Mouse (Mus musculus): Measurements from ENCODE around the gene Wdr83os. TPM values are rescaled to one million over a fixed set of nuclear protein-coding genes. Genes with fewer than 3 reads are reported as not detected.
A peak's percentile ranks its signal among the peaks of the same experiment; 100 is the strongest.

Wdr83os gene
- total and polyA plus RNA-seq, 3 experiments, result 26.2 to 143 TPM; not detected in 1

DNA sequence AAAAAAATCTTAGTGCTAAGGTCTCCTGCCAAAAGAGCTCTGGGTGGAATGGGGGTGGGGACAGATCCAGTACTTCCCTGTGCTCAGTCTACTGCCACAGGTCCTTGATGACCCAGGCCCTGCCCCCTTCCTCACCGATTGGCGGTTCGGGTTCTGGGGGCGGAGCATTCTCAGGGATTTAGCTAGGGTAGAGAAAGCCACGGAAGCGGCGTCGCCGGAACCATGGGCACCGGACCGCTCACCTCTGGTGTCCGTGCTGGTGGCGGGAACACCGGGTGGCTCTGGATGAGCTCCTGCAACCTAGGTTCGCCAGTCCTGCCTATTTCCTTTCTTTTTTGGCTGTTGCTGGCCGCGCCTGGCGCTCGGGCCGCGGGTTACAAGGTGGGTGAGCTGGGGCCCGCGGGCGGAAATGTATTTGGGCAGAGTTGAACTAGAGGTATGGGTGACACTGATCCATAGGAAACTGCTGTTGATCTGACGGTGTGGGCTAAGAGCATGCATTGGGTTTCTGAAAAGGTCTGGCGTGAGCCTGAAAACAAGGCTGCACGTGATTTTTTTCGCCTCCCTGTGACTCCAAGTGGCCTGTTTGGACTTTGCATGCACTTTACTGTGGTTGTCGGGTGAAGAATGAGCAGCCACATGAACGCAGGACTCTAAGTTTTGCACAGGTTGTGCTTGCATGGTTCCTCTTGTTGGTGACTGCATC is 2.7 kb downstream of the Wdr83os start, which contains the start of gene Man2b1 (continued):
- TF ChIP-seq HCFC1 (IDR thresholded peaks at IDR 0.05; ENCODE audit: low read depth, low read length) (peak; percentile 40; the same call in 1 of the 2 replicates), NRF1 (IDR thresholded peaks at IDR 0.05; ENCODE audit: insufficient read depth, low read depth, low read length, poor library complexity, severe bottlenecking) (no peak), MXI1 (IDR thresholded peaks at IDR 0.05; ENCODE audit: low read depth, low read length) (peak; percentile 64; the same call in 1 of the 2 replicates), TBP (IDR thresholded peaks at IDR 0.05; ENCODE audit: low read depth, low read length) (peak; percentile 68; the same call in 1 of the 2 replicates), MAFK (IDR thresholded peaks at IDR 0.05; ENCODE audit: borderline replicate concordance, low read depth, low read length) (no peak), POLR2A (IDR thresholded peaks at IDR 0.05; ENCODE audit: control insufficient read depth in 1 of 2, insufficient read depth in 1 of 2, low read depth in 1 of 2, low read length in 2 of 2, poor library complexity in 1 of 2) (peak; percentile 66 to 80; a peak in 3 of 4 replicates), TAL1 (IDR thresholded peaks at IDR 0.05; ENCODE audit: low read length) (no peak), MAZ (IDR thresholded peaks at IDR 0.05; ENCODE audit: low read depth, low read length) (0 out of 2 replicates have a peak, but pooled peaks have one; percentile 52), NELFE (IDR thresholded peaks at IDR 0.05; ENCODE audit: low read depth, low read length) (peak; percentile 59), POLR2AphosphoS5 (IDR thresholded peaks at IDR 0.05; ENCODE audit: borderline replicate concordance, low read depth, low read length) (no peak), GATA1 (IDR thresholded peaks at IDR 0.05; ENCODE audit: low read depth, low read length) (no peak)

DNA sequence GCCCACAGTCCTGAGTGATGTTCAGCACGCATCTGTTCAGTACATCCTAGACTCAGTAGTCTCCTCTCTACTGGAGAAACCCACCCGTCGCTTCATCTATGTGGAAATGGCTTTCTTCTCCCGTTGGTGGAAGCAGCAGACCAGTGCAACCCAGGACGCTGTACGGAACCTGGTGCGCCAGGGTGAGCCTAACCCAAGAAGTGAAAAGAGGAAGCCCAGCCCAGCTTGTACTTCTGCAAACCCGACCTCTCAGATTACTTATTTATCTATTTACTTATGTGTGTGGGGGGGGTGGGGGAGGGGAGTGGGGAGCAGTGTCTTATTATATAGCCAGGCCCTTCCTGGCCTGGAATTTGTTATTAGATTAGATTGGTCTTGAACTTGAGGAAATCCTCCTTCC is 4.1 kb downstream of the Wdr83os start:
- Histone ChIP-seq H3K4me3 (ENCODE audit: control insufficient read depth in 1 of 2, insufficient read depth in 1 of 2, low read depth in 2 of 2, low read length in 2 of 2) (peak overlapping the region; percentile 10 to 51), H3K79me2 (ENCODE audit: control insufficient read depth, insufficient read depth, low read length, poor library complexity) (peaks cover 8% of the 10 kb centered on the region), H3K27me3 (ENCODE audit: control insufficient read depth in 1 of 2, insufficient read depth in 2 of 2, low read length in 2 of 2) (no peaks in the 10 kb centered on the region), H3K4me1 (ENCODE audit: control insufficient read depth in 1 of 2, insufficient read depth in 2 of 2, low read length in 2 of 2) (peaks cover 8 to 27% of the 10 kb centered on the region in 2 experiments), H3K9me3 (replicated peaks; ENCODE audit: insufficient read depth, low read length) (no peaks in the 10 kb centered on the region), H3K9ac (ENCODE audit: control insufficient read depth, low read depth, low read length, poor library complexity, severe bottlenecking) (peak overlapping the region; percentile 5), H3K36me3 (ENCODE audit: control insufficient read depth in 1 of 2, insufficient read depth in 2 of 2, low read length in 2 of 2) (peaks cover 0 to 19% of the 10 kb centered on the region in 2 experiments; a peak in 2 of 4 replicates), H3K27ac (ENCODE audit: control insufficient read depth, low read depth, low read length) (peak overlapping the region; percentile 8)
- TF ChIP-seq MYC (IDR thresholded peaks at IDR 0.05; ENCODE audit: low read depth, low read length) (no peak), POLR2A (IDR thresholded peaks at IDR 0.05; ENCODE audit: control insufficient read depth in 1 of 2, insufficient read depth in 1 of 2, low read depth in 1 of 2, low read length in 2 of 2, poor library complexity in 1 of 2) (peak in 1 of 2 experiments; percentile 25; a peak in 1 of 4 replicates), TAL1 (IDR thresholded peaks at IDR 0.05; ENCODE audit: low read length) (peak; percentile 22; the same call in 1 of the 2 replicates), MYB (IDR thresholded peaks at IDR 0.05; ENCODE audit: low read depth, low read length) (no peak), ETS1 (IDR thresholded peaks at IDR 0.05; ENCODE audit: low read depth, low read length) (peak; percentile 11; the same call in 1 of the 2 replicates), RCOR1 (IDR thresholded peaks at IDR 0.05; ENCODE audit: low read depth, low read length) (peak; percentile 70), TCF12 (IDR thresholded peaks at IDR 0.05; ENCODE audit: low read depth, low read length) (0 out of 2 replicates have a peak, but pooled peaks have one; percentile 9), EP300 (IDR thresholded peaks at IDR 0.05; ENCODE audit: low read depth in 1 of 2, low read length in 2 of 2) (peak in 1 of 2 experiments; percentile 25; a peak in 1 of 4 replicates), TBP (IDR thresholded peaks at IDR 0.05; ENCODE audit: low read depth, low read length) (0 out of 2 replicates have a peak, but pooled peaks have one; percentile 33)
- peak; percentile 88 for DNase-seq (ENCODE audit: low read depth, low spot score)

Measured in MEL (cell line).